Mouse (Mus musculus) myocyte (in vitro differentiated cells): Measurements from ENCODE around the gene Pak4.

Experiments used
- MYOD1 ChIP-seq, 3 experiments: IDR thresholded peaks; one replicate each; pipeline ENCODE4 v1.6.1; 2011; ENCODE audit warnings: control low read depth in 2 of 3, low read depth in 2 of 3, mild to moderate bottlenecking in 2 of 3, moderate library complexity in 1 of 3; ENCODE audit not compliant: insufficient read length in 2 of 3, control insufficient read depth in 1 of 3
- MYOG ChIP-seq, 3 experiments: IDR thresholded peaks; one replicate each; pipeline ENCODE4 v1.6.1; 2011; ENCODE audit warnings: control low read depth in 2 of 3, low read depth in 2 of 3, mild to moderate bottlenecking in 2 of 3; ENCODE audit not compliant: insufficient read length in 2 of 3, control insufficient read depth in 1 of 3, insufficient read depth in 1 of 3
- POLR2A ChIP-seq: IDR thresholded peaks from one replicate; pipeline ENCODE4 v1.6.1; 2011; ENCODE audit warnings: low read depth, mild to moderate bottlenecking, control low read depth, moderate library complexity; ENCODE audit not compliant: insufficient read length
- POLR2AphosphoS2 ChIP-seq: IDR thresholded peaks from one replicate; pipeline ENCODE4 v1.6.1; 2011; ENCODE audit warnings: low read depth, control low read depth; ENCODE audit not compliant: insufficient read length
- SRF ChIP-seq: IDR thresholded peaks from one replicate; pipeline ENCODE4 v1.6.1; 2011; ENCODE audit warnings: low read depth; ENCODE audit not compliant: control insufficient read depth, insufficient read length
- TCF12 ChIP-seq: IDR thresholded peaks from one replicate; pipeline ENCODE4 v1.6.1; 2011; ENCODE audit warnings: mild to moderate bottlenecking, control low read depth; ENCODE audit not compliant: poor library complexity, insufficient read depth, severe bottlenecking
- USF1 ChIP-seq: IDR thresholded peaks from one replicate; pipeline ENCODE4 v1.6.1; 2011; ENCODE audit warnings: low read depth, mild to moderate bottlenecking, control low read depth, moderate library complexity

DNA sequence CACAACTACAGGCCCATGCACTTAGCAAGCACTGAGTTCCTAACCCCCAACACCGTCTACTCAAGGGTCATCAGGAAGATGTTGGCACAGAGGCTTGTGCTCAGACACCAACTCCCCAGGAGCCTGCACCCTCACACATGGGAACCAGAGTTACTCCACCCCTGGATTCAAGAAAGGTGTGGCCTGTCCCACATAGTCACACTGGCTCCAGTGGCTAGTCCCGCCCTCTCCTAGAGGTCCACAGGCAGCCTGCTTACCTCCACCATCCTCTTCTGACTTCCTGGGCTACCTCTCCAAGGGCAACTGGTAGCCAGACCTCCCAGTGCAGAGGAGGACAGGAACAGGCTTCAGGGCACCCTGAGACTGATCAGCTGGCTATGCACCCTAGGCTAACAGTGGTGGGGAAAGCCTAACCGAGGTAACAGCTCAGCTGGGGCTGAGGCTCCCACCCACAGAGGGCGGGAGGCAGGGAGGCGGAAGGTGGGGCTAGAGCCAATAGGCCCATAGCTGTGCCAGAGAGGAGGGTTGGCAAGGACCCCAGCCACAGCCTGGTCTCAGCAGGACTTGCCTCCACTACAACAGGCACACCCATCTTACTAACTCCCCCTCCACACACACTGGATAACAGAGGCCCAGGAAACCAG lies 21.6 kb downstream of the Pak4 start:
- TF ChIP-seq USF1, result no peak
- no peak for TF ChIP-seq MYOD1 (IDR thresholded peaks at IDR 0.05; ENCODE audit: control insufficient read depth in 1 of 3, insufficient read length in 2 of 3, low read depth in 2 of 3)
- TF ChIP-seq POLR2A, result no peak
- no peak for TF ChIP-seq TCF12
- no peak for TF ChIP-seq SRF
- no peak for TF ChIP-seq POLR2AphosphoS2
- TF ChIP-seq MYOG (IDR thresholded peaks at IDR 0.05; ENCODE audit: control insufficient read depth in 1 of 3, insufficient read depth in 1 of 3, insufficient read length in 2 of 3, low read depth in 2 of 3), result no peak
